Mouse (Mus musculus) cerebellum, postnatal 14 days (tissue): ENCODE results near the gene Slc20a1.
A peak's percentile ranks its signal among the peaks of the same experiment; 100 is the strongest.

ENCODE experiments used
- DNase-seq, 2 experiments: peaks; one replicate each; pipeline ENCODE4 v3.0.0; 2021; ENCODE audit warnings: mixed read lengths in 2 of 2

Slc20a1 gene

GRCm38 (mm10) chr2:129256006-129256405, 57.4 kb downstream of the Slc20a1 start:
- DNase-seq = no peak

DNA sequence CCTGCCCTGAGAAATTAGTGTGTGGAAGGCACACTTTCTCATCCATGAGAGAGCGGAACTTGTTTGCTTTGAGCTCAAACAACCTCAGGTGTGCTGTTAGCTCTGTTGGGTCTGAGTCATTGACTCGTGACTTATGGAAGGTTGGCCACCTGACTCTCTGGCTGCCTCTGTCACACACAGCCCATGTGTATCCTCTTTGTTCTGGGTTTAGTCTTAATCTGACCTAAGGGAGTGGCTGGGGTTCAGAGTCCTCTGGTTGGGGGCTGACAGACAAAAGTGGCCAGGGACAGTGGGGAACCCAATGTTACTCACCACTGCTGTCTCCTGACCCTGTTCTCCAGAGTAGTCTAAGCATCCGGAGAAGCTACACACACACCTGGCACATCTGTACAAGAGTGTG, 59.5 kb downstream of the Slc20a1 start:
- DNase-seq = no peak

DNA sequence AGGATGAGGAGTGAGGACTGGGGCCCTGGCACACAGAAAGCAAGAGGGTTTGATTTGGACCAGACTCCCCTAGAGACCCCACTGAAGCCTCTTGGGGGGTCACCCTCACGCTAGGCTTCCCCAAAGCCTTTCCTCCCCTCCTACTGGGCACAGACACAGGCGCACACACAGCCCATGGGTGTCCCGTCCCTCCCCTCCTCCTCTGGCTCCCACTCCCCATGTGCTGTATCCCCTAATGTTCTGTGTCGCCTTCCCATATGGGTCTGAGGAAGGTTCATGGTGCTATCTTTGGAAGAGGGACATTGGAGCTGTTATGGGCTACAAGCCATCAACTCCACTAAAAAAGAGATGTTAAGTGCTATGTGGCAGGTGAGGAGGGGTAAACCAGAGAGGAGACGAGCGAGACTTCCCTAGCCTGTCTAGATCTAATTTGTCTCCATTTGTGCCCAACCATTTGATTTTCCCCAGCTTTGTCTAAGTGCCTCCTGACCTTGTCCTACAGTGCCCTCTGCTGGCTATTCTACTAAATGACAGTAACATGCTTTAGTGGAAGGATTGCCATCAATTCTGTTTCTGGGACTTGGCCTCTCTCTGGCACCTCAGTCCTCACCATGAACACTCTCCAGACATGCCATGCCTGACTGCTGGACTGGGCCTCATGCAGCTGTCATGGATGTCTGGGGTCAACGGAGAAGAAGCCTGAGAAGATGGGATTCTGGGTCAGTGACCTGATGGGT, 60.1 kb downstream of the Slc20a1 start:
- DNase-seq = peak; percentile 88 to 90

- DNase-seq = no peak
Observed at GRCm38 (mm10) chr2:129260646-129261045, 62.1 kb downstream of the Slc20a1 start.
